Mouse (Mus musculus) CD4-positive, CD25-positive, alpha-beta regulatory T cell (primary cell): ENCODE results near the gene Gm10447. TPM values are rescaled to one million over a fixed set of nuclear protein-coding genes. Genes with fewer than 3 reads are reported as not detected.

ENCODE experiments used
- polyA plus RNA-seq: library from polyadenylated mRNA; unstranded; fragments of 100-300 nt; shearing (Covaris generic); gene quantifications from one replicate; pipeline ENCODE4 v1.2.1, GENCODE M21; 2017

The Gm10447 gene
- polyA plus RNA-seq = not detected

GRCm38 (mm10) chr11:53456474-53457371 is at the start of gene Gm10447, which contains the start of gene Shroom1:
Gm10447 (minus strand) TSS chr11:53457110.
Shroom1 (plus strand) TSS chr11:53457205.

GRCm38 (mm10) chr11:53479783-53480301 is 22.9 kb upstream of the Gm10447 start, which contains the start of the genes Gm9945 and Sowaha:
Gm9945 (plus strand) TSS chr11:53480166.
Sowaha (minus strand) TSS chr11:53480274.

GRCm38 (mm10) chr11:53469968-53470695 is 13.2 kb upstream of the Gm10447 start, which contains the start of gene Gm9837:
Gm9837 (minus strand) TSS chr11:53470479.

GRCm38 (mm10) chr11:53430670-53431346 is 26.1 kb downstream of the Gm10447 start, which contains the start of the genes Uqcrq and Gdf9:
Uqcrq (minus strand) TSS chr11:53430831.
Gdf9 (plus strand) TSS chr11:53431023.

GRCm38 (mm10) chr11:53423036-53423435 is 33.9 kb downstream of the Gm10447 start, which contains the start of gene Leap2:
Leap2 (minus strand) TSS chr11:53423170.

Other genes starting within 250 kb of the Gm10447 start
- gene Hspa4, start 156.7 kb downstream of the Gm10447 start, polyA plus RNA-seq = 129 TPM
- gene Zcchc10, start 132.4 kb downstream of the Gm10447 start, polyA plus RNA-seq = 33.8 TPM
- 139 TPM for gene Aff4, start 106.3 kb downstream of the Gm10447 start, polyA plus RNA-seq
- not detected for gene Leap2, start 33.9 kb downstream of the Gm10447 start, polyA plus RNA-seq
- gene Uqcrq, start 26.3 kb downstream of the Gm10447 start, polyA plus RNA-seq = 318 TPM
- 0.17 TPM for gene Gdf9, start 26.1 kb downstream of the Gm10447 start, polyA plus RNA-seq
- gene Shroom1, start 95 bp upstream of the Gm10447 start, polyA plus RNA-seq = not detected
- not detected for gene Gm9837, start 13.4 kb upstream of the Gm10447 start, polyA plus RNA-seq
- not detected for gene Gm9945, start 23.1 kb upstream of the Gm10447 start, polyA plus RNA-seq
- gene Sowaha, start 23.2 kb upstream of the Gm10447 start, polyA plus RNA-seq = not detected
- 3.3 TPM for gene Sept8, start 62.1 kb upstream of the Gm10447 start, polyA plus RNA-seq
- gene Kif3a, start 110.3 kb upstream of the Gm10447 start, polyA plus RNA-seq = 7.3 TPM
- 1.5 TPM for gene Il4, start 161.6 kb upstream of the Gm10447 start, polyA plus RNA-seq
- not detected for gene Il13, start 177.6 kb upstream of the Gm10447 start, polyA plus RNA-seq